Mouse (Mus musculus) olfactory bulb, adult 2 months (tissue): ENCODE data around the gene Ovch2.

Experiments used
- CTCF ChIP-seq: fragments of 200-500 bp; IDR thresholded peaks from 2 replicates; pipeline ENCODE4 v1.5.1; 2012; ENCODE audit warnings: low read depth, mild to moderate bottlenecking, low read length, moderate library complexity; ENCODE audit not compliant: insufficient read depth
- POLR2A ChIP-seq: fragments of 200-500 bp; IDR thresholded peaks from 2 replicates; pipeline ENCODE4 v1.6.1; 2012; ENCODE audit warnings: mild to moderate bottlenecking, low read depth, low read length, moderate library complexity; ENCODE audit not compliant: insufficient read depth

DNA sequence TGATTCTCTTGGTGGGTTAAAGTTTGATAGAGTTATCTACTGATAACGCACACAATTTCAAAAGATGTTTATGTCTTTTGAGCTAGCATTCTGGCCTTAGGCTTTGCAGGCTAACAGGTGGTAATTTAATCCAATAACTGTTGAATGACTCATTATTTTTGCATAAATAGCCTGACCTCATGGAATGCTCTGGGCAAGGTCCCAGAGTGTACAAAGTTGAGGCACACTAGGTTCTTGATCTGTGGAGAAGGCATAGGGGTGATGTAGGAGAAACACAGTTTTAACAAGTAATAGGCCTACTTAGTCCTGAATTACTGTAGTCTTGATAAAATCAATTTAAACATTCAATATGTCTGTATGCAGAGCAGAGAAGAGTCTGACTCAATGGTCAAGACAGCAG lies 22.8 kb downstream of the Ovch2 start:
- TF ChIP-seq POLR2A (no peak), CTCF (no peak)
